Mouse (Mus musculus): Measurements from ENCODE around the gene Akr1c19.

- TF ChIP-seq CTCF (IDR thresholded peaks at IDR 0.05; ENCODE audit: borderline replicate concordance, control insufficient read depth, extremely low read depth, insufficient read depth, low read length, poor library complexity), result no peak
- TF ChIP-seq POLR2A (IDR thresholded peaks at IDR 0.05; ENCODE audit: control insufficient read depth, extremely low read depth, insufficient read depth, low read length, poor library complexity), result no peak
These were observed 49.0 kb downstream of the Akr1c19 start for GRCm38 (mm10) chr13:4277526-4277925.
